Mouse (Mus musculus): ENCODE data around the gene Gm20924.
"Not testable (repeated sequence)": the region's sequence is repeated elsewhere in the genome, so short reads cannot be mapped to it uniquely, and the experiment has no call there.

The Gm20924 gene

DNA sequence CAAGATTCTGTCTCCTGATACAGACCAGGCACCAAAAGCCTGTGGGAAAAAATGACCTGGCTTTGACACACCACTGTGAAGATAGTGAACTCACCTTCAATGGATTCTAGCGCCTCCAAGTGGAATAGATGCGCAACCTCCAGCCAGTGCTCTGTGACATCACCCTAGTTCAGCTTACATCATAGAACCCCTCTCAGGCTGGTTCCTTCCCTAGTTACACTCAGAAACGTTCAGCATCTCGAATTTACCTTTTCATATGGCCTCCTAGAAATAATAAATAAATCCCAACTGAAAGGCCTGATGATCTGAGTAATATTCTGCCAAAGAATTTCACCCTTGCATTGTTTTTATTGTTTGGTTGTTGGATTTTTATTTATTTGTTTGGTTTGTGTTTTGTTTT is at the start of gene Gm20924:
Gm20924 (minus strand) TSS at position 101 of the 400 bp plus-strand sequence.
- DNase-seq (ENCODE audit: low read depth, low spot score) = not testable (repeated sequence)

Measured in forelimb bud, embryonic 11.5 days (tissue).